ENCODE assay signal across 8 mouse cellular contexts in genomic region chr3:21935571-21936261, GRCm38 (mm10).
DNase-seq lines count a peak whose midpoint lies in the region; ATAC-seq and TF ChIP-seq lines count a peak whose summit lies in the region.

No protein-coding gene starts in this region.

- peak overlapping the region; percentile 64 for H3K27ac ChIP-seq in brown adipose tissue, adult 24 weeks (replicated peaks; ENCODE audit: low read depth, low read length)
- peak overlapping the region; percentile 84 for H3K27ac ChIP-seq in forebrain, embryonic 11.5 days (ENCODE audit: low read depth, low read length)
- H3K27ac ChIP-seq in heart, postnatal 0 days (ENCODE audit: low read depth), result peak overlapping the region; percentile 56
- peak overlapping the region; percentile 82 for H3K27ac ChIP-seq in liver, embryonic 16.5 days (ENCODE audit: low read length)
- peak overlapping the region; percentile 94 for H3K27ac ChIP-seq in neural tube, embryonic 13.5 days (replicated peaks)
- H3K27ac ChIP-seq in testis, adult 2 months (ENCODE audit: control insufficient read depth, insufficient read depth, low read depth, low read length), result peak overlapping the region; percentile 32

- H3K9me3 ChIP-seq in forebrain, embryonic 11.5 days (ENCODE audit: control insufficient read depth, low read length), result no peaks in the 10 kb centered on the region
- no peaks in the 10 kb centered on the region for H3K9me3 ChIP-seq in heart, postnatal 0 days (replicated peaks; ENCODE audit: control insufficient read depth, low read length)
- no peaks in the 10 kb centered on the region for H3K9me3 ChIP-seq in liver, embryonic 16.5 days (replicated peaks; ENCODE audit: control insufficient read depth, low read length)
- no peaks in the 10 kb centered on the region for H3K9me3 ChIP-seq in neural tube, embryonic 13.5 days

- TF ChIP-seq POLR2A in testis, adult 2 months (IDR thresholded peaks at IDR 0.05; ENCODE audit: control insufficient read depth, low read depth, low read length), result no peak

- H3K27me3 ChIP-seq in forebrain, embryonic 11.5 days (ENCODE audit: control insufficient read depth, insufficient read depth, low read length), result no peaks in the 10 kb centered on the region
- no peaks in the 10 kb centered on the region for H3K27me3 ChIP-seq in heart, postnatal 0 days (ENCODE audit: control insufficient read depth, insufficient read depth, low read length)
- no peaks in the 10 kb centered on the region for H3K27me3 ChIP-seq in liver, embryonic 16.5 days (ENCODE audit: control insufficient read depth, insufficient read depth, low read depth, low read length)
- no peaks in the 10 kb centered on the region for H3K27me3 ChIP-seq in neural tube, embryonic 13.5 days
- H3K27me3 ChIP-seq in testis, adult 2 months (ENCODE audit: control insufficient read depth, insufficient read depth, low read length), result no peaks in the 10 kb centered on the region

- ATAC-seq in CD4-positive, CD25-positive, alpha-beta regulatory T cell, adult 4 months, result peak; percentile 88
- peak; percentile 93 for ATAC-seq in forebrain, embryonic 11.5 days (replicated peaks; ENCODE audit: low FRiP score)
- ATAC-seq in heart, postnatal 0 days (ENCODE audit: insufficient read depth, low read depth), result peak; percentile 97
- ATAC-seq in liver, embryonic 16.5 days (ENCODE audit: low read depth), result peak; percentile 92
- peak; percentile 95 for ATAC-seq in neural tube, embryonic 13.5 days (ENCODE audit: low read depth)

- DNase-seq in forebrain, embryonic 11.5 days (ENCODE audit: low spot score), result peak; percentile 98
- peak; percentile 99 for DNase-seq in heart, postnatal 0 days (ENCODE audit: low spot score)
- peak; percentile 99 for DNase-seq in kidney, postnatal 4 days

- TF ChIP-seq CTCF in heart, postnatal 0 days (IDR thresholded peaks at IDR 0.05; ENCODE audit: low read depth), result peak; percentile 16; the same call in 1 of the 2 replicates
- no peak for TF ChIP-seq CTCF in testis, adult 2 months (IDR thresholded peaks at IDR 0.05; ENCODE audit: control insufficient read depth, insufficient read depth, insufficient replicate concordance, low read depth, low read length)

- 0 out of 2 replicates have a peak overlapping the region, but pooled peaks have one; percentile 7 for H3K9ac ChIP-seq in forebrain, embryonic 11.5 days (ENCODE audit: low read length)
- H3K9ac ChIP-seq in heart, postnatal 0 days (replicated peaks; ENCODE audit: low read depth, low read length), result no peak overlapping the region; the same call in 1 of the 2 replicates
- H3K9ac ChIP-seq in liver, embryonic 16.5 days (ENCODE audit: low read depth, low read length), result peak overlapping the region; percentile 50
- H3K9ac ChIP-seq in neural tube, embryonic 13.5 days, result peak overlapping the region; percentile 51

- WGBS in forebrain, embryonic 11.5 days, result 2% methylated on average over 24 of the region's 24 CpGs
- under 1% methylated on average over 24 of the region's 24 CpGs for WGBS in heart, postnatal 0 days
- WGBS in liver, embryonic 16.5 days (ENCODE audit: insufficient replicate concordance), result under 1% methylated on average over 24 of the region's 24 CpGs
- under 1% methylated on average over 24 of the region's 24 CpGs for WGBS in neural tube, embryonic 13.5 days

- peaks cover 23% of the 10 kb centered on the region for H3K4me1 ChIP-seq in brown adipose tissue, adult 24 weeks (ENCODE audit: control insufficient read depth, insufficient read depth, insufficient read length, low read length)
- H3K4me1 ChIP-seq in forebrain, embryonic 11.5 days (replicated peaks; ENCODE audit: control insufficient read depth, insufficient read depth, low read length), result peaks cover 13% of the 10 kb centered on the region; the same call in 1 of the 2 replicates
- peaks cover 14% of the 10 kb centered on the region for H3K4me1 ChIP-seq in heart, postnatal 0 days (ENCODE audit: control insufficient read depth, insufficient read depth)
- H3K4me1 ChIP-seq in liver, embryonic 16.5 days (ENCODE audit: control insufficient read depth, low read depth, low read length), result peaks cover 19% of the 10 kb centered on the region
- peaks cover 44% of the 10 kb centered on the region for H3K4me1 ChIP-seq in neural tube, embryonic 13.5 days (replicated peaks)
- H3K4me1 ChIP-seq in testis, adult 2 months (ENCODE audit: control insufficient read depth, insufficient read depth, low read length), result peaks cover 14% of the 10 kb centered on the region

- H3K4me2 ChIP-seq in forebrain, embryonic 11.5 days (ENCODE audit: low read depth, low read length, severe bottlenecking), result peak overlapping the region; percentile 45
- peak overlapping the region; percentile 60 for H3K4me2 ChIP-seq in heart, postnatal 0 days (ENCODE audit: low read depth, low read length)
- peak overlapping the region; percentile 58 for H3K4me2 ChIP-seq in liver, embryonic 16.5 days (ENCODE audit: low read depth, low read length)
- peak overlapping the region; percentile 56 for H3K4me2 ChIP-seq in neural tube, embryonic 13.5 days

- H3K4me3 ChIP-seq in brown adipose tissue, adult 24 weeks (ENCODE audit: insufficient read depth, low read depth, low read length), result peak overlapping the region; percentile 37
- H3K4me3 ChIP-seq in forebrain, embryonic 11.5 days (ENCODE audit: low read depth, low read length), result peak overlapping the region; percentile 17; the same call in 1 of the 2 replicates
- peak overlapping the region; percentile 34 for H3K4me3 ChIP-seq in heart, postnatal 0 days (ENCODE audit: low read depth, low read length)
- H3K4me3 ChIP-seq in liver, embryonic 16.5 days (ENCODE audit: low read depth, low read length), result peak overlapping the region; percentile 51
- H3K4me3 ChIP-seq in neural tube, embryonic 13.5 days, result peak overlapping the region; percentile 31
- H3K4me3 ChIP-seq in testis, adult 2 months (ENCODE audit: control insufficient read depth, low read depth, low read length), result peak overlapping the region; percentile 51

- no peaks in the 10 kb centered on the region for H3K36me3 ChIP-seq in forebrain, embryonic 11.5 days (ENCODE audit: control insufficient read depth, insufficient read depth, low read length)
- H3K36me3 ChIP-seq in heart, postnatal 0 days (replicated peaks; ENCODE audit: control insufficient read depth, insufficient read depth, low read length), result no peaks in the 10 kb centered on the region
- no peaks in the 10 kb centered on the region for H3K36me3 ChIP-seq in liver, embryonic 16.5 days (ENCODE audit: control insufficient read depth, insufficient read depth)
- no peaks in the 10 kb centered on the region for H3K36me3 ChIP-seq in neural tube, embryonic 13.5 days
- H3K36me3 ChIP-seq in testis, adult 2 months (ENCODE audit: control insufficient read depth, insufficient read depth, low read length), result no peaks in the 10 kb centered on the region

- peak; percentile 99 for TF ChIP-seq EP300 in heart, postnatal 0 days (IDR thresholded peaks at IDR 0.05; ENCODE audit: low read depth)

Comparison
In these comparisons a context has a peak if more than half of its experiments do, and no peak if none do; other contexts are left out.
1. Peak in every context shown above with its lines: DNase-seq, ATAC-seq, H3K4me3 ChIP-seq and H3K27ac ChIP-seq.
2. H3K27ac ChIP-seq: peak in every context shown above with its lines; median percentile 94 in neural tube, embryonic 13.5 days; 84 in forebrain, embryonic 11.5 days; 82 in liver, embryonic 16.5 days; 64 in brown adipose tissue, adult 24 weeks; 56 in heart, postnatal 0 days; 32 in testis, adult 2 months.